Comparison of ENCODE assay signal across 8 mouse cellular contexts in the genomic region with DNA sequence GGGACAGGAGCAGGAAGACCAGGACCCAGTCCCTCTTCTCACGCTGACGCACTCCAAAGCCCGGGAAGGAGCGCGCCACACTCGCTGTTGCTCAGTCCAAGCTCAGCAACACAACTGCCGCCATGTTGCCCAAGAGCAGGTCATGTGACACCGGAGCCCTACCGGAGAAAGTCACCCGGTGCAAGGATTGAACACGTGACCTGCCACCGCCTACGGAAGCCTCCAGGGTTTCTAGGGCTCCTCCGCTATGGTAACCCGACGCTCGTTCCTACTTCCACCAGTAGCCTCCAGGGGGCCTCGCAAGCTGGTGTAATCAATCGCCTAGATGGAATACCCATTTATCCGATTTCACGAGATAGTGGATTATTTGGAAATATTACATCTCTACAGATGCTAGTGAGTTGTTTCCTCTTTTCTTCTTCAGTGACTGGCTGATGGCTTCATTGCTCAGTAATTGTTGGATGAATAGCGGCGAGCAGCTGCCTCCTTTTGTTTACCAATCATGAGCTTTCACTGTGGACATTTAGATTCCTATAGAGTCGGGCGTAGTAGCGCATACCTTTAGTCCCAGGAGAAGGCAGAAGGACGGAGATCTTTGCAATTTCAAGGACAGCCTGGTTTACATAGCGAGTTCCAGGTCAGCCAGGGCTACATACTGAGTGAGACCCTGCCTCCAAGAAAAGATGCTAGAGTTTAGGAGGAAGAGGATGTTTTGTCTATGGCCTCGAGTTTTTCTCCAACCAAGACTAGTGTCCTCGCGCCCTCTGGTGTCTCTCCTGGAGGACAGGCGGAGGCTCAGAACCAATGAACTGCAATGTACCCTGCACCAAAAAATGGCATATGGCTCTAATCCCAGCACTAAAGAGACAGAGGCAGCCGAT. TPM values are rescaled to one million over a fixed set of nuclear protein-coding genes. Genes with fewer than 3 reads are reported as not detected.
DNase-seq lines count a peak whose midpoint lies in the region; ATAC-seq and TF ChIP-seq lines count a peak whose summit lies in the region.

A gene (minus strand): TSS at position 173 of the 881 bp plus-strand sequence.

- peaks cover 3% of the 10 kb centered on the region; the same call in 1 of the 2 replicates for H3K27me3 ChIP-seq in G1E (ENCODE audit: insufficient read depth, low read length)
- no peaks in the 10 kb centered on the region for H3K27me3 ChIP-seq in forebrain, embryonic 16.5 days (replicated peaks; ENCODE audit: control insufficient read depth, insufficient read depth, low read length)
- H3K27me3 ChIP-seq in lung, embryonic 14.5 days (ENCODE audit: insufficient read depth, low read length): no peaks in the 10 kb centered on the region
- H3K27me3 ChIP-seq in thymus, adult 2 months (ENCODE audit: control insufficient read depth, insufficient read depth, low read length): no peaks in the 10 kb centered on the region

- under 1% methylated on average over 33 of the region's 33 CpGs for WGBS in forebrain, embryonic 16.5 days
- WGBS in lung, embryonic 14.5 days: under 1% methylated on average over 33 of the region's 33 CpGs
- under 1% methylated on average over 33 of the region's 33 CpGs for WGBS in olfactory bulb, adult 2 months
- WGBS in thymus, adult 2 months: under 1% methylated on average over 33 of the region's 33 CpGs

- no peak for TF ChIP-seq POLR2A in olfactory bulb, adult 2 months (IDR thresholded peaks at IDR 0.05; ENCODE audit: insufficient read depth, low read depth, low read length)
- TF ChIP-seq POLR2A in thymus, adult 2 months (IDR thresholded peaks at IDR 0.05; ENCODE audit: control insufficient read depth, extremely low read depth, insufficient read depth, low read length, poor library complexity): peak; percentile 46; the same call in 1 of the 2 replicates

- peak; percentile 98 for DNase-seq in G1E (ENCODE audit: low spot score)
- peak; percentile 98 to 99 for DNase-seq in cerebellum, adult 18-20 months
- DNase-seq in heart, postnatal 36 days: peak; percentile 89 to 93
- peak; percentile 98 for DNase-seq in layer of hippocampus, adult 2 months (ENCODE audit: low spot score in 2 of 2)
- peak; percentile 99 for DNase-seq in lung, embryonic 14.5 days
- DNase-seq in thymus, adult 2 months: peak; percentile 96

- peaks cover 37% of the 10 kb centered on the region for H3K4me1 ChIP-seq in G1E (ENCODE audit: insufficient read depth, low read depth, low read length)
- peaks cover 25% of the 10 kb centered on the region for H3K4me1 ChIP-seq in forebrain, embryonic 16.5 days (replicated peaks; ENCODE audit: control insufficient read depth, insufficient read depth, low read length)
- no peaks in the 10 kb centered on the region for H3K4me1 ChIP-seq in lung, embryonic 14.5 days (ENCODE audit: insufficient read depth)
- peaks cover 4% of the 10 kb centered on the region for H3K4me1 ChIP-seq in olfactory bulb, adult 2 months (ENCODE audit: control insufficient read depth, insufficient read depth, low read length)
- peaks cover 23% of the 10 kb centered on the region for H3K4me1 ChIP-seq in thymus, adult 2 months (replicated peaks; ENCODE audit: control insufficient read depth, insufficient read depth, low read length)

- no peaks in the 10 kb centered on the region for H3K9me3 ChIP-seq in G1E (replicated peaks)
- H3K9me3 ChIP-seq in forebrain, embryonic 16.5 days (ENCODE audit: control insufficient read depth, low read length): no peaks in the 10 kb centered on the region
- H3K9me3 ChIP-seq in lung, embryonic 14.5 days (ENCODE audit: low read depth, low read length): no peaks in the 10 kb centered on the region

- intact Hi-C loops in heart, postnatal 36 days (cut with DNase I): loop anchor here (1.0 to 5.0 kb wide), 2 partner anchors 54 to 115 kb away; no protein-coding TSS in a partner anchor

- ATAC-seq in G1E (ENCODE audit: extremely low read depth, insufficient number of reproducible peaks, low FRiP score, poor library complexity, severe bottlenecking): peak; percentile 86
- peak; percentile 98 for ATAC-seq in forebrain, embryonic 16.5 days
- peak; percentile 97 for ATAC-seq in lung, embryonic 14.5 days (ENCODE audit: insufficient read depth)

- peak within 1 kb of the TSS; percentile 79 for H3K4me3 ChIP-seq in G1E (ENCODE audit: low read depth, low read length)
- peak within 1 kb of the TSS; percentile 53 for H3K4me3 ChIP-seq in forebrain, embryonic 16.5 days (replicated peaks; ENCODE audit: low read length)
- peak within 1 kb of the TSS; percentile 77 for H3K4me3 ChIP-seq in layer of hippocampus, adult 2 months
- H3K4me3 ChIP-seq in lung, embryonic 14.5 days (ENCODE audit: low read depth, low read length): peak within 1 kb of the TSS; percentile 88
- peak within 1 kb of the TSS; percentile 74 for H3K4me3 ChIP-seq in olfactory bulb, adult 2 months (ENCODE audit: insufficient read depth, low read depth, low read length)
- H3K4me3 ChIP-seq in thymus, adult 2 months (ENCODE audit: control insufficient read depth, insufficient read depth, low read length): peak within 1 kb of the TSS; percentile 91

- peak within 1 kb of the TSS; percentile 59 for H3K9ac ChIP-seq in forebrain, embryonic 16.5 days (replicated peaks; ENCODE audit: low read depth, low read length)
- peak within 1 kb of the TSS; percentile 82 for H3K9ac ChIP-seq in lung, embryonic 14.5 days

- peak within 1 kb of the TSS; percentile 64 for H3K4me2 ChIP-seq in forebrain, embryonic 16.5 days (ENCODE audit: low read length)
- H3K4me2 ChIP-seq in lung, embryonic 14.5 days: peak within 1 kb of the TSS; percentile 78

- peak; percentile 63 for TF ChIP-seq CTCF in G1E (IDR thresholded peaks at IDR 0.05; ENCODE audit: low read depth, low read length)
- TF ChIP-seq CTCF in layer of hippocampus, adult 2 months (conservative IDR thresholded peaks at IDR 0.05): peak; percentile 77
- peak; percentile 93 for TF ChIP-seq CTCF in lung, embryonic 14.5 days (IDR thresholded peaks at IDR 0.05; ENCODE audit: low read depth)
- TF ChIP-seq CTCF in olfactory bulb, adult 2 months (IDR thresholded peaks at IDR 0.05; ENCODE audit: insufficient read depth, low read depth, low read length): peak; percentile 70
- peak; percentile 79; the same call in 1 of the 2 replicates for TF ChIP-seq CTCF in thymus, adult 2 months (IDR thresholded peaks at IDR 0.05; ENCODE audit: borderline replicate concordance, control insufficient read depth, extremely low read depth, insufficient read depth, low read length, poor library complexity)

- peaks cover 47% of the 10 kb centered on the region for H3K36me3 ChIP-seq in G1E (replicated peaks)
- H3K36me3 ChIP-seq in forebrain, embryonic 16.5 days (ENCODE audit: control insufficient read depth, insufficient read depth): peaks cover 4% of the 10 kb centered on the region
- H3K36me3 ChIP-seq in lung, embryonic 14.5 days (ENCODE audit: insufficient read depth): peaks cover 13% of the 10 kb centered on the region; the same call in 1 of the 2 replicates
- H3K36me3 ChIP-seq in thymus, adult 2 months (ENCODE audit: control insufficient read depth, insufficient read depth, low read length): no peaks in the 10 kb centered on the region

- peak within 1 kb of the TSS; percentile 89 for H3K27ac ChIP-seq in forebrain, embryonic 16.5 days (ENCODE audit: low read length)
- H3K27ac ChIP-seq in layer of hippocampus, adult 2 months: peak within 1 kb of the TSS; percentile 85
- H3K27ac ChIP-seq in lung, embryonic 14.5 days (ENCODE audit: low read depth): 0 out of 2 replicates have a peak within 1 kb of the TSS, but pooled peaks have one; percentile 56
- H3K27ac ChIP-seq in olfactory bulb, adult 2 months (ENCODE audit: insufficient read depth, low read depth, low read length): peak within 1 kb of the TSS; percentile 10; the same call in 1 of the 2 replicates
- H3K27ac ChIP-seq in thymus, adult 2 months (ENCODE audit: control insufficient read depth, insufficient read depth, low read length): peak within 1 kb of the TSS; percentile 52

RNA-seq across cellular contexts. Expression of the gene that starts here (rescaled TPM):
- 10.5 and 21.4 TPM in 2 replicates for total RNA-seq in G1E (2014; fragmentation: Nextera tagmentation)
- total RNA-seq in G1E (2017): 19.0 and 19.8 TPM in 2 replicates
- 55.2 and 55.4 TPM in 2 replicates for polyA plus RNA-seq in G1E (2012)
- 75.5 and 80.1 TPM in 2 replicates for polyA plus RNA-seq in forebrain, embryonic 16.5 days (2015; fragmentation: Nextera tagmentation; extraction: Ambion mirVana)
- total RNA-seq in heart, postnatal 36 days (2021): 10 to 100 TPM; 31.5 to 33.1 TPM
- total RNA-seq in layer of hippocampus, adult 2 months (2021): 10 to 100 TPM; 86.5 to 91.0 TPM
- 41.7 and 46.0 TPM in 2 replicates for polyA plus RNA-seq in lung, embryonic 14.5 days (2014; fragmentation: Nextera tagmentation; extraction: Ambion mirVana)
- not detected in 2 replicates for polyA plus RNA-seq in olfactory bulb, adult 2 months (2012; ENCODE audit: insufficient read depth, insufficient read length, low replicate concordance, missing spikeins)
- polyA plus RNA-seq in thymus, adult 2 months (2012; rRNA removed): 457 and 489 TPM in 2 replicates

Comparison
In these comparisons a context has a peak if more than half of its experiments do, and no peak if none do; other contexts are left out.
1. Peak in every context shown above with its lines: DNase-seq, ATAC-seq, H3K4me3 ChIP-seq and H3K27ac ChIP-seq.
2. H3K27ac ChIP-seq: peak in every context shown above with its lines; median percentile 89 in forebrain, embryonic 16.5 days; 85 in layer of hippocampus, adult 2 months; 56 in lung, embryonic 14.5 days; 52 in thymus, adult 2 months; 10 in olfactory bulb, adult 2 months.